Mouse (Mus musculus) adrenal gland, postnatal 10 days (tissue): ENCODE measurements at regions not wholly inside any gene's neighbourhood (a gene's known extent, or its start where the extent isn't known, plus 50 kb on each side); places are given as distances from the start of the nearest gene placed in this dataset.
A peak's percentile ranks its signal among the peaks of the same experiment; 100 is the strongest.

Source experiments
- DNase-seq: peaks from one replicate; pipeline ENCODE4 v3.0.0; 2021; ENCODE audit warnings: mixed read lengths

DNA sequence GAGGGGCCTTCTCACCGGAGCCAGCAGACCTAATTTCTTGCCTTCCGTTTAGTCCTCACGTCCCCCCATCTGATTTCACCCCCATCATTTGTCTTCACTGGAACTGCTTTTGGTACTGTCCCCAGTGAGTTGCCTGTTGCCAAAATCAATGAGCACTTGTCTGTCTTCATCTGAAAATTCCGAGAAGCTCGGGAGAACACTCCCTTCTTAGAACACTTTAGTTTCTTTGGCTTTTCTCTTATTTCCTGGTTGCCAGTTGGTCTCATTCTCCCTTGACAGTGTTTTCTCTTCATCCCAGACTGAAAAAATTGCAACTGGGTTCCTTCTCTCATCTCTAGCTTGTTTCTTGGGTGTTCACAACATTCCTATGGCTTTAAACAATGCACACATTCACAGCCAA is 305.2 kb upstream of the Gm9747 start:
- no peak for DNase-seq

DNA sequence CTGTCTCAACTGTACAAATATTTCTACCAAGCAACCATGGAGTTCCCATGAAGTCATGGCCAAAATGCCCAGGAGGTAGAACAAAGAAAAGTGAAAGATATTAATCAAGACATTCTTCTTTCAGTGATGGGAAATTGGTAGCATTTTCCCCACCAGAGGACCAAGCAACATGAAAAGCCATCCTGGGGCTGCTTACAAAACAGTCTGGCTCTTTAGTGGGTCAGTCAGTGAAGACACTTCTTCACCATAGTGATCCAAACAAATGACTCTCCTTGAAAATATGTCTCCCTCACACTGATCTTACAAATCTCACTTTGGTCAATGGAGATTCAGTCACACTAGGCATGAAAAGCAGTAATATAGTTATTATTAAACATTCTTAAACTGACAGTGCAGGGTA is 299.8 kb upstream of the Gm9747 start:
- DNase-seq = no peak

- no peak for DNase-seq
Measured at GRCm38 (mm10) chr1:81945236-81945635, 287.7 kb upstream of the Gm9747 start.

DNA sequence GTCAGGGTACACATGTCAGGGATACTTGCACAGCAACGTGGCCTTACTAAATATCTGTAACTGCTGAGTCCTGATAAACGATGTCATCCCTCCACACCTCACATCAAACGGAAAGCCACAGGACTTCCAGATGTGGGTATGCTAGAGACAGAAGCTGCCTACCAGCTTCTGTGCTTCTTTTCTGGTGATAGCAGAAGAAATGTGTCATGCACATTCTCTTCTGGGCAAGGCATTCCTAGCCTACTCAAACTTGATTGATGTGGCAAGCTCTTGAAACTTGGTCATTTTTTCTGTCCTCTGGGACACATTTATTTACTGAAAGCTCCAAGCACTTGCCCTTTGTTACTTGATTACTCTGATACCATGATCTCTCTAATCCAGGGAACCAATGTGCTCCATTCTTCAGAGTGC is 282.8 kb upstream of the Gm9747 start:
- peak; percentile 12 for DNase-seq

GRCm38 (mm10) chr1:81950853-81951252 is 282.1 kb upstream of the Gm9747 start:
- DNase-seq = no peak

- DNase-seq = no peak
Measured at GRCm38 (mm10) chr1:81951493-81952011, 281.4 kb upstream of the Gm9747 start.

- no peak for DNase-seq
Measured at GRCm38 (mm10) chr1:81952095-81952494, 280.8 kb upstream of the Gm9747 start.

GRCm38 (mm10) chr1:81954507-81954906 is 278.4 kb upstream of the Gm9747 start:
- DNase-seq = no peak

- no peak for DNase-seq
Measured at GRCm38 (mm10) chr1:81967062-81967461, 265.9 kb upstream of the Gm9747 start.

GRCm38 (mm10) chr1:81967746-81968295 is 265.1 kb upstream of the Gm9747 start:
- no peak for DNase-seq

DNA sequence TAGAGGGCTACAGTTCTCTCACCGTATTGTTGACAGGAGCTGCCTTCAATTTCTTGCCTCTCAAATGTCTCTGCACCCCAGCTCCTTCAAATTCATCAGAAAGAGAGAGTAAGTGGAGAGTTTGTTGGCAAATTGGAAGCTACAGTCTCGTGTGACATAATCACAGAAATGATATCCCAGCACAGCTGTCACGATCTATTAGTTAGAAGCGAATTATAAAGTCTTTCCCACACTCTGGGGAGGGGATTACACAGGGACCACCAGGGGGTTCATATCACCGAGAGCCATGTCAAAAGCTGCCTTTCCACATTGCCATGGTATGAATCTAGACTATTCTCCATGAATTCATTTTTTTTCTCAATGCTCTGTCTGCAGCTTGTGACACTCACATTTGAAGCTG is 260.3 kb upstream of the Gm9747 start:
- no peak for DNase-seq

DNA sequence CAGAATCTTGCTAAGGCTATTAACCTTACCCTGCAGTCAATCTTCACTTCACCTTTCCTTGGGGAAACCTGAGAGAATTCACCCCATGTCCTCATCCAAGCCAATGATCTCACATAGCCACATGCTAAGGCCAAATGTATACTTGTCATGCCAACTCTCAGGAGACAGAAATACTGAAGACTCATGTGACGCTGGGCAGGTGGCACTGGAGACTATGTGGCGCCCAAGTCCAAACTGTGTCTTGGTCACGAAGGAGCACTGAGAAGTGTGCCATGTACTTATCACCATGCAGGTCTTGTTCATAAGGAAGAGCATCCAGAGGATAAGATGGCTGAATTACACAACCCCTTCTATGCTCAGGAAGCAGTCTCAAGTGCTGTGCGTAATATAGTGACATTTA is 259.4 kb upstream of the Gm9747 start:
- no peak for DNase-seq

GRCm38 (mm10) chr1:82007943-82008342 is 225.0 kb upstream of the Gm9747 start:
- DNase-seq = no peak

DNA sequence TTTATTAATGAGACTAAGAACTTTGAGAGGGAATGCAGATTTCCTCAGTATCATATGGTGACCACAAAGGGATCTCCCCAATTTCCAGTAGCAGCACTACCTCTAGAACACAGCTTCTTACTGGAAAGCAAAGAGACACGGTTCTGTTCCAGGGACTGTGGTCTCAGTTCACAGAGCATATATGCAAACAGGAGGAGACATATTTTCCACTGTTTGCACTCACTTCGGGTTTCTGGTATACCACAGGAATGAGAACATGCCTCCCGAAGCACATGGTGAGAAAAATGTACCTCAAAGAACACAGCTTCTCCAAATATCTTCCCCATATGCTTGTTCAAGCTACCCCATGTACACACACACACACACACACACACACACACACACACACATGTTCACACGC is 224.1 kb upstream of the Gm9747 start:
- no peak for DNase-seq

- DNase-seq = no peak
Measured at GRCm38 (mm10) chr1:82010995-82011394, 221.9 kb upstream of the Gm9747 start.

DNA sequence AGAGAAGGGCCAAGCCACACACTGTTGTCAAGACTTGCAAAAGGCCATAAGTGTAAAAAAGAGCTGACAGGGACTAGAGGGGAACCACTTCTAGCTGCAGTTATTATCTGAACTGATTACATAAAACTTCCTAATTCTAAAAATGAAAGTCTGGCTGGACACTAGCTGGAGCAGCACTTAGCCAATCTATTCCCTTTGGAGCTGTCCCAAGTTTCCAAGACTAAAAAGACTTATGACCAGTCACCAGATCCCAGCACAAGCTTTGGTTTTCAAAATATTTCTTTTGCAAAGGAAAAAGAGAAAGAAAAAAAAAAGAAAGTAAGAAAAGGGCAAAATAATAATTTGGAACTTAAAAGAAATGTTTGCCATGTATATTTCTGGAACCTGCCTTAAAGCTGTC is 217.6 kb upstream of the Gm9747 start:
- no peak for DNase-seq

GRCm38 (mm10) chr1:82018701-82019404 is 214.1 kb upstream of the Gm9747 start:
- no peak for DNase-seq

- DNase-seq = no peak
Measured at GRCm38 (mm10) chr1:82027761-82028160, 205.2 kb upstream of the Gm9747 start.

DNA sequence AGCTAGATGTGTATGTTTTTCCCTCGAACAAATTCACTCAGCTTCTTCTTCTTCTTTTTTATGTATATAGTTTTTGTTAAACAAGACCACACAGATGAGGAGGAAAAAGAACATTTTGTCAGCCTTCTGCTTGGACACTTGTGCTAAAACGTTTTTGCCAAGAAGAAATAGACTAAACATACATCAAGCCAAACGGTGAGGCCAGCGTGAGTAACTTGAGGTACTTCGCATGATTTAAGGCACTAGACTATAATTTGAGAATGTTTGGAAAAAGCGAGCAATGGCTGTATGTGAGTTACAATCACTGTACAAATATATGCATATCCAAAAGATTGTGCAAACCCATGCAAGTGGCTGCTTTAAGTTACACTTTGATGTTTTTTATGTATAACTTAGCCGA is 201.8 kb upstream of the Gm9747 start:
- no peak for DNase-seq

- DNase-seq = no peak
Measured at GRCm38 (mm10) chr1:82032410-82032809, 200.5 kb upstream of the Gm9747 start.

GRCm38 (mm10) chr1:82038171-82038570 is 194.7 kb upstream of the Gm9747 start:
- DNase-seq = no peak

GRCm38 (mm10) chr1:82038698-82039097 is 194.2 kb upstream of the Gm9747 start:
- no peak for DNase-seq

DNA sequence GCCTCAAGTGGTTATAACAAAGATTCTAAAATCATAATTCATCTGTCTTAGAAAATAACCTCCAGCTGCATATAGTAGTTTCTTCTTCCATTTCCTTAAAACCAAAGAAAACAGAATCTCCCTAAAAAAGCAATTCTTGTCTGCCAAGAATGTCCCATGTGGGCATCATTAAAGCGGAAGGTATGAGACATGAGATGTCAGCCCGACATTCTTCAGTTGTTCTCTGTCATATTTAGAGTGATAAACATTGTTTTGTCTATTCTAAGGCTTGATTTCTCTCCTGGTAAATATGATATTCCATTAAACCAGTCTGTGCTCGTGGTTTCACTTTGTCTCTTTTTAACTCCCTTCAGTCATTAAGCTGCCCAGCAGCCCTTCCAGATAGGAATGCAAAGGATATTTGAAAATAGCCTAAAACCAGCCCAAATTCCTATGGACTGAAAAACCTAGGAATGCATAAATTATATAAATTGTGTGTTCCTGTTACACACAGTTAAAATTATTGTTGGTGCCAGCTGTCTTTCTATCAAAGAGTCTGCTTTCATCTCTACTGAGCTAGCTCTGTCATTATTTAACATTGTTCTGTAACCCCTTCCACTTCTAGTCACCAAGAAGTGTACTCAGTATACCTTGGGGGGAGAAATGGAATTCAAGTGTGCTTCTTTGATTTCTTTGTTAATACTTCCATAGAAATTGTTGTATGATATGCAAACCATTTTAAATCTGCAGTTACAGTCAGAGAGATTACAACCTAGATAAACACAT is 191.4 kb upstream of the Gm9747 start:
- DNase-seq = no peak

DNA sequence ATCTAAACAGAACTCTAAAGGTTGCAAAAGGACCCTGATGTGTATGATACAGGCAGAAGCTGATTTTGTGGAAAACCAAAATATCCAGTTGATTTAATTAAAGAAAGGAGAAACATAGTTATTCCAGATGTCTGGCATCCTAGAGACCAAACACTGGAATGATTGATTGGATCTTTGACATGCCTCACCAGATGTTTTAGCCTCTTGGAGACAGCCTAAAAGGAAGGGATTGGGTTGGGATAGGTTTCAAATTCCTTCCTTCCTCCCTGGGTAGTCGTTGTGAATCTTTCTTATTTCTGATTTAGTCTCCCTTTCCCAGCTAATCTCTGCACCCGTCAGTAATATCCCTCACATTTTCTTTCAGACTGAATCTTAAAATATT is 190.9 kb upstream of the Gm9747 start:
- DNase-seq = no peak
